Mouse (Mus musculus) limb, embryonic 15.5 days (tissue): ENCODE measurements at regions not wholly inside any gene's neighbourhood (a gene's known extent, or its start where the extent isn't known, plus 50 kb on each side); places are given as distances from the start of the nearest gene placed in this dataset.

Source experiments
- ATAC-seq: fragments of 200-750 bp; cut with Nextera tagmentation; 2 replicates; pipeline ENCODE4 v1.8.0; 2017; ENCODE audit warnings: low read depth, moderate TSS enrichment; ENCODE audit not compliant: insufficient number of reproducible peaks, low FRiP score, low TSS enrichment
- H3K27ac ChIP-seq: fragments of 300-500 bp; sonication (generic); 2 replicates; pipeline ENCODE4 v1.5.1; 2015; ENCODE audit warnings: moderate library complexity, mild to moderate bottlenecking, inconsistent platforms
- H3K27me3 ChIP-seq: fragments of 300-500 bp; sonication (generic); 2 replicates; pipeline ENCODE4 v1.6.1; 2015; ENCODE audit warnings: inconsistent platforms
- H3K36me3 ChIP-seq: fragments of 300-500 bp; sonication (generic); 2 replicates; pipeline ENCODE4 v1.6.1; 2015; ENCODE audit warnings: inconsistent platforms
- H3K4me1 ChIP-seq: fragments of 300-500 bp; sonication (generic); 2 replicates; pipeline ENCODE4 v1.6.1; 2015; ENCODE audit warnings: inconsistent platforms
- H3K4me2 ChIP-seq: fragments of 300-500 bp; sonication (generic); 2 replicates; pipeline ENCODE4 v1.6.1; 2015; ENCODE audit warnings: mild to moderate bottlenecking, inconsistent platforms
- H3K4me3 ChIP-seq: fragments of 300-500 bp; sonication (generic); 2 replicates; pipeline ENCODE4 v1.5.1; 2015; ENCODE audit warnings: mild to moderate bottlenecking, inconsistent platforms
- H3K9ac ChIP-seq: fragments of 300-500 bp; sonication (generic); 2 replicates; pipeline ENCODE4 v1.6.1; 2015; ENCODE audit warnings: inconsistent platforms
- H3K9me3 ChIP-seq: fragments of 300-500 bp; sonication (generic); 2 replicates; pipeline ENCODE4 v1.6.1; 2016; ENCODE audit warnings: inconsistent platforms
- WGBS: fragments of 180-500 bp; shearing (Covaris S2); methylation state at CpG from one replicate; pipeline ENCODE4 v1.1.7; 2015; 5-methylcytosine and 5-hydroxymethylcytosine counted together

DNA sequence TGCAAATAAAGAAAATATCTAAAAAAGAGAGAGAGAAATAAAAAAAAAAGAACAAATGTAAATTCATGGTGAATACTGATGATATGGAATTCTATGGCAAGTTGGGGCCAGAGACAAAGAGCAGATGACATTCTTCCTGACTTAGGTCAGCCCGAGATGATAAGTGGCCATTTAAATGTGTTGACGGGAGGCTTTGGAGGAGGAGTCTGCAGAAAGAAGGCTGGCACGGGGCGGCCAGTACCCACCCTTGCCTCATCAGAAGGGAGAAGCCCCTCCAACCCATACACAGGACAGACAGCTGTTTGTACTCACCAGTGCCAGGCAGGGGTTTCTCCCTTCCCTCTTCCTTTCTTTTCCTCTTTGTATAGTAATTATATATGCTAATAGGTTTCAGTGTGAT is 108.0 kb upstream of the Rcn1 start:
- no peaks in the 10 kb centered on the region for H3K4me1 ChIP-seq
- H3K36me3 ChIP-seq = no peaks in the 10 kb centered on the region
- H3K4me2 ChIP-seq = no peak overlapping the region
- no peak overlapping the region for H3K27ac ChIP-seq
- ATAC-seq = no peak
- WGBS = 36% methylated on average over 4 of the region's 4 CpGs
- no peak overlapping the region for H3K9ac ChIP-seq
- H3K9me3 ChIP-seq = no peaks in the 10 kb centered on the region
- H3K27me3 ChIP-seq = no peaks in the 10 kb centered on the region
- H3K4me3 ChIP-seq = no peak overlapping the region

DNA sequence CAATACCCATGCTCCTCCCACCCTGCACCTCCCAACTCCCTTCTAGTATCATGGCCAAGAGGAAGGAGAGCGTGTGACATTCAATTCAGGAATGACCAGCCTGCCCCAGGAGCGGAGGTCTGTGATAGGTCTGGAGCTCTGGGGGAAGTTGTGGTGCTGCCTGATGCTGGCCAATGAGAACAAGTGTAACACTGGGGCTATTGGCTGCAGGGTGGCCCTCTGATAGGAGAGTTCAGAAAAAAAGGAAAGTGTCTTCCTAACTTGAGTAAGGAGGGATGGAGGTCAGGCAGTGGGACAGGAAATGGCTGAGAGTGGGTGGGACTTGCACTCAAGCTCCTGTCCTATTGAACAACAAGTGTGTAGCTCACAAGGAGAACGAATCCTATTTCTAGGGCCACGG is 111.7 kb upstream of the Rcn1 start:
- no peaks in the 10 kb centered on the region for H3K27me3 ChIP-seq
- no peaks in the 10 kb centered on the region for H3K36me3 ChIP-seq
- 89% methylated on average over 4 of the region's 4 CpGs for WGBS
- no peak for ATAC-seq
- H3K4me2 ChIP-seq = no peak overlapping the region
- no peaks in the 10 kb centered on the region for H3K4me1 ChIP-seq
- no peaks in the 10 kb centered on the region for H3K9me3 ChIP-seq
- H3K9ac ChIP-seq = no peak overlapping the region
- H3K27ac ChIP-seq = no peak overlapping the region
- H3K4me3 ChIP-seq = no peak overlapping the region

DNA sequence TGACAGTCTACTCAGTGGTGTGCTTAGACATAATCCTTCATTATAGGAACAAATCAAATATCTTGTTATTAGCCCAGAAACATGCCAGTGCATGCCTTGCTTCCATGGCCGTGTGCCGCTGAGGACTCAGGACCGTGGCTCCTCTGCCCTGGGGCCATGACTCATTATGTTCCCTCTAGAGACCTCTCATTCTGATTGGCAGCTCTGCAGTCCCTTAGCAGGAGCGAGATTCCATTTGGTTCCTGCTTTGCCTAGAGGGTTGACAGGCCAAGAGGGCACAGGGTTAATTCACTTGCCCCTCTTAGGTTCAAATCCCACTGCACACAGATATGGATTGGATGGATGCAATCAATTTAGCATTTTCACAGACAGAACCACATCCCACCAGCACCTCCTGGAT is 112.6 kb upstream of the Rcn1 start:
- no peak for ATAC-seq
- Histone ChIP-seq H3K4me2 (no peak overlapping the region), H3K27me3 (no peaks in the 10 kb centered on the region), H3K4me1 (no peaks in the 10 kb centered on the region), H3K27ac (no peak overlapping the region), H3K9me3 (no peaks in the 10 kb centered on the region), H3K4me3 (no peak overlapping the region), H3K9ac (no peak overlapping the region), H3K36me3 (no peaks in the 10 kb centered on the region)
- WGBS = 47% methylated on average over 4 of the region's 4 CpGs

DNA sequence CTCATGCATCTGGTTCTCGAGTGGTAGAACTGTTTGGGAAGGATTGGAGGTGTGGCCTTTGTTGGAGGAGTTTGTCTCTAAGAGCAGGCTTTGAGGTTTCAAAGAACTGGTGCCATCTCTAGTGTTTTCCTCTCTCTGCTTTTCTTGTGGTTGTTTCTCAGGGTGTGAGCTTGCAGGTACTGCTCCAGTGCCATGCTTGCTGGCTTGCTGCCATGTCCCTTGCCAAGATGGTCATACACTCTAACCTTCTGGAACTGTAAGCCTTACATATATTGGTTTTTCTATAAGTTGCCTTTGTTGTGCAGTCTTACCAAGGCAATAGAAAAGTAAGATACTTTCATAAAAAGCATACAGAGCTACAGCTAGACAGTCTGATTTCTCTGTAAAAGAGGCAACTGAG is 115.1 kb upstream of the Rcn1 start:
- no peak overlapping the region for H3K9ac ChIP-seq
- H3K4me2 ChIP-seq = no peak overlapping the region
- no peaks in the 10 kb centered on the region for H3K9me3 ChIP-seq
- no peaks in the 10 kb centered on the region for H3K36me3 ChIP-seq
- no peak overlapping the region for H3K4me3 ChIP-seq
- no peak overlapping the region for H3K27ac ChIP-seq
- ATAC-seq = no peak
- H3K4me1 ChIP-seq = no peaks in the 10 kb centered on the region
- 81% methylated on average over 1 of the region's 1 CpGs for WGBS
- H3K27me3 ChIP-seq = no peaks in the 10 kb centered on the region

DNA sequence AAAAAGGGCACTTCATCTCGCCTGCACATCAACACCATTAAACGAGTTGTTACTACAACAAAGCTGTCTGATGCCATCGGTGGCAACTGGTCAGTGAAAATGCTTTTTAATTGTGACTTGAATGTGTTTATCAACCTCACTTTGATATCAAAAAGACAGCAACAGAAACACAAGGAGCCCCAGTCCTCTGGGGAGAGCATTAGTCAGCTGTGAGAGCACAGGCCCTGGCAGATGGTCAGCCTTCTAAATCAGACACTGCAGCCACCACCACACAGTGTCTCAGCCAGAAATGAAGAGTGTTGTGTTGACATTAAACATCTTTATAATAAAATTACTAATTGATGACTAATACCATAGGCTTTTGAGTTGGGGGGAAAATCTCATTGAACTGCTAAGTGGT is 115.8 kb upstream of the Rcn1 start:
- WGBS = 92% methylated on average over 3 of the region's 3 CpGs
- H3K4me1 ChIP-seq = no peaks in the 10 kb centered on the region
- ATAC-seq = no peak
- no peak overlapping the region for H3K27ac ChIP-seq
- H3K4me2 ChIP-seq = no peak overlapping the region
- no peaks in the 10 kb centered on the region for H3K36me3 ChIP-seq
- H3K9me3 ChIP-seq = no peaks in the 10 kb centered on the region
- H3K9ac ChIP-seq = no peak overlapping the region
- no peaks in the 10 kb centered on the region for H3K27me3 ChIP-seq
- no peak overlapping the region for H3K4me3 ChIP-seq

DNA sequence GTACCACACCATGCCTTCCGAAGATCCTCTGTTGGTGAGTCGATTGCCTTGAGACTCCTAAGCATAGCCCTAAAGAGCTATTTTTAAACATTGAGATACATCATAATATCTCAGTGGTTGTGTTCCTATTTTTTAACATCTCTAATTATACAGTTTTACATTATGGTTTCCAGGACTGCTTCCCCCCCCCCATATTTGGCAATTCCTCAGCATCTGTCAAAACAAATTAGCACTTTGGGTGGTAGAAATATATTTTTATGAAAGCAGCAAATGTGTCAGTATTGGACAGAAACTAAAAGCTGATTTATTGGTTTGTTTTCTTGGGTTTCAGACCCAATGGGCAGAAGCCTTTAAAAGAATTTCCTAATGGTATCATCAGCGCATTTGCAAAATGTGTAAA is 116.2 kb upstream of the Rcn1 start:
- Histone ChIP-seq H3K36me3 (no peaks in the 10 kb centered on the region), H3K4me2 (no peak overlapping the region), H3K27ac (no peak overlapping the region), H3K4me1 (no peaks in the 10 kb centered on the region), H3K4me3 (no peak overlapping the region), H3K27me3 (no peaks in the 10 kb centered on the region), H3K9ac (no peak overlapping the region), H3K9me3 (no peaks in the 10 kb centered on the region)
- 91% methylated on average over 3 of the region's 3 CpGs for WGBS
- no peak for ATAC-seq

DNA sequence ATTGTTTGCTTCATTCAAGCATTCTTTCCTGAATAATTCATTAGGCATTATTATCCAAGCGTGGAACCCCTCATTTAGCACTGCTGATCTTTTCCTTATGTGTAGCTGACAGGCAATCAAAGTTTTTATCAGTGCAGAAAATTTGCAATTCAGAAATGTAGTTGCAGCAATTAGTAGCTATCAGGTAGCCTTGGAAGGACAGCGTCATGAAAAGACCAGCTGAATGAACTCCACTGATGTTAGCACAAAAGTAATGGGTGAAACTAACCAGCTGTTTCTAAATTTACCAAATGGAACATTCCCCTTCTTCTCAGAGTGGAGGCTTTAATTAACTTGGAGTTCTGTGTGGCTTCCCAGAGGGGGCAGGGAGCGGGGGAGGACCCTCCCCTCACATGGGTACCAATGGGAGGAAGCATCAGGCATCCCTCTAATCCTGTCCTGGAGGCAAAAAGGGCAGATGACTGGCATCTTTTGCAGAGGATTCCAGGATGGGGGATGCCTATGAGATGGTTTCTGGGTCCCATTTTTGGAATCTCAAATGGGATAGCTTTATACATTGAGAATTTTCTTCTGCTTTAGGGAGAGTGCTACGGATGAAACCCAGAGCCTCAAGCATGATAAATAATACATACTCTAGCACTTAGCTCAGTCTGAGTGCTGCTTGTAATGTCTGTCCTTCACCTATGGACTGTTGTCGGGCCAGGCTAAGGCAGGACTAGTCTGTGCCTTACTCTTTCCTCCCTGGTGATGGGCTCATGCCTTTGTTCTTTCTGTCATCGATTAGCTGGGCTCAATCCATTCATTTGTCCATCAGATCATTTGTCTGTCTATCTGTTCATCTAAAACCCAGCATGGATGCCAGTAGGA is 117.4 kb upstream of the Rcn1 start:
- Histone ChIP-seq H3K4me2 (no peak overlapping the region), H3K36me3 (no peaks in the 10 kb centered on the region), H3K9ac (no peak overlapping the region), H3K4me1 (no peaks in the 10 kb centered on the region), H3K27me3 (no peaks in the 10 kb centered on the region), H3K4me3 (no peak overlapping the region), H3K9me3 (no peaks in the 10 kb centered on the region), H3K27ac (no peak overlapping the region)
- 66% methylated on average over 6 of the region's 6 CpGs for WGBS
- no peak for ATAC-seq

DNA sequence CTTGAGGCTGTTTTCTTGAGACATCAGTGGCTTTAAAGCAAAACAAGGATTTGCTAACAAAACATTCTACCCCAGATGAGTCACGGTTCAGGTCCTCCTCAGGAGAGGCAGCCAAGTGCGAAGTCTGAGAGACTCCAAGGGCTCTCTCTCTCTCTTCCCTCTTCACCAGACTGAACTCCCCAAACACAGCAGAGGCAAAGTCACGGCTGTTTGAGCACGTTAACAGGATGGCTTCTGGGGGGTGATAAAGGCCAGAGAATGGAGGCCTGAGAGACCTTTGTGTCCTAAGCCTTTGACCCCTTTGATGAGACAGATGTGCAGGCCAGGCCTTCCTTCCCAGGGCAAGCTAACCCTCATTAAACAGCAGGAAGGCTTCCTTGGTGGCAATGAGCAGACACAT is 122.7 kb upstream of the Rcn1 start:
- Histone ChIP-seq H3K36me3 (no peaks in the 10 kb centered on the region), H3K9me3 (no peaks in the 10 kb centered on the region), H3K27ac (no peak overlapping the region), H3K9ac (no peak overlapping the region), H3K4me1 (no peaks in the 10 kb centered on the region), H3K27me3 (no peaks in the 10 kb centered on the region), H3K4me2 (no peak overlapping the region), H3K4me3 (no peak overlapping the region)
- no peak for ATAC-seq
- WGBS = 19% methylated on average over 4 of the region's 4 CpGs

DNA sequence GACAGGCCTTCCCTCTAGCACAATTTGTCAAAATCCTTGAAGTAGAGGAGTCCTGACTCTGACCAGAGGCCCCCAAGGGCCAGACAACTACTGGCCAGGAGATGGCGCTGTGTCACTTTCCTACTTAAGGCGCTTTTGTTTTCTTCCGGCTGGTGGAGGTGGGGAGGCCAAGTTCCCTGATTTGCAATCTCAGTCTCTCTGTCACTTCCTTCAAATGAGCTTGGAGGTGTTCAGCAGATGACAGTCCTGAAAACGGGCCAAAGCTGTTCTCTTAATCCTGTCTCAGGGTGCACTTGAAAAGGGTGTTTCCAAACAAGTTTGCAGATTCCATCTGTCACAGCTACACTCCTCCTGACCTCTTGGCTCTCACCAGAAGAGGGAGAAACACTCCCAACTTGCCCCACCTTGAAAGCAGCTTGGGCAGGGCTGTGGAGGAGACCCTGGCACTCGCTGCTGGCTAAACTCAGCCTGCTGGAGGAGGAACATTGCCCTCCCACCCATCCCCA is 124.2 kb upstream of the Rcn1 start:
- Histone ChIP-seq H3K27me3 (no peaks in the 10 kb centered on the region), H3K4me2 (no peak overlapping the region), H3K27ac (no peak overlapping the region), H3K4me1 (no peaks in the 10 kb centered on the region), H3K9me3 (no peaks in the 10 kb centered on the region), H3K4me3 (no peak overlapping the region), H3K9ac (no peak overlapping the region), H3K36me3 (no peaks in the 10 kb centered on the region)
- 6% methylated on average over 5 of the region's 5 CpGs for WGBS
- ATAC-seq = no peak

DNA sequence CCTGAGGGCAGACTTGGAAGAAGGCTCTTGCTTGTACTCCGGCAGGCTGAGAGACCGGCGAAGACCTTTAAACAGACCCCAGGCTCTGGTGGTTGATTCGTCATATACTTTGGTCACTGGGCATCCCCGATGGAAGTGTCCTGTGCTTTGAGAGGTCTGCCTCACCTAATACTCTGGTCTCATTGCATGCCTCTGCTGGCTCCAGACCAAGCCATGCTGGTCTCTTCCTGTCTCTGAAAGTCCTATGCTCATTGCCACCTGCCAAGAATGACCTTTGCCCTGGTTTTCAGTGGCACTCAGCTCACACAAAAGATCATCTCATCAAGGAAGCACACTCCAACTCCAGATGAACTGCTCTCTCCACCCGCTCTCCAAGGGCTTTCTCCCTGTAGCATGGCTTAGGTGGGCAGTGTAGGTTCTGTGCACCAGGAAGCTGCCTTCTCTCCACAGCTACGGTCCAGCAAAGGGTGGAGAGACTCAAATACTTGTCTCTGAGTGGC is 126.0 kb upstream of the Rcn1 start:
- ATAC-seq = no peak
- Histone ChIP-seq H3K4me1 (no peaks in the 10 kb centered on the region), H3K4me3 (no peak overlapping the region), H3K36me3 (no peaks in the 10 kb centered on the region), H3K27ac (no peak overlapping the region), H3K27me3 (no peaks in the 10 kb centered on the region), H3K9ac (no peak overlapping the region), H3K9me3 (no peaks in the 10 kb centered on the region), H3K4me2 (no peak overlapping the region)
- 73% methylated on average over 7 of the region's 7 CpGs for WGBS

DNA sequence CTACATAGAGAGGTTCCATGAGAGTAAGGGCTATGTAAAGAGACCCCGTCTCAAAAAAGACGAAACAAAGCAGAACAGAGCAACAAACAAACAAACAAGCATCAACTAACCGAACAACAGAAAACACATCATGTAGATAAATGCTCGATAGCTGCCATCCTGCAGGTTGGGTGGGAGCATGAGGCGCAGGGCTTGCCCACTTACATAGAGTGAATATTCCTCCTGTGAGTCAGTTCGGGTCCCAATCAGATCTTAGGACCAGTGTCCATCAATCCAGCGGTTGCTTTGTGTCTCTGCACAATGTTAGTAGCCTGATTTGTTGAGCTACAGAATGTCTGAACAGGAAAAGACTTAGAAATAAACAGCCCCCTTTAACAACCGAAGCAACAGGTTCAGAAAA is 129.4 kb upstream of the Rcn1 start:
- ATAC-seq = no peak
- no peaks in the 10 kb centered on the region for H3K36me3 ChIP-seq
- no peaks in the 10 kb centered on the region for H3K27me3 ChIP-seq
- H3K4me2 ChIP-seq = no peak overlapping the region
- 93% methylated on average over 8 of the region's 8 CpGs for WGBS
- H3K4me1 ChIP-seq = no peaks in the 10 kb centered on the region
- H3K9ac ChIP-seq = no peak overlapping the region
- H3K4me3 ChIP-seq = no peak overlapping the region
- no peak overlapping the region for H3K27ac ChIP-seq
- no peaks in the 10 kb centered on the region for H3K9me3 ChIP-seq

DNA sequence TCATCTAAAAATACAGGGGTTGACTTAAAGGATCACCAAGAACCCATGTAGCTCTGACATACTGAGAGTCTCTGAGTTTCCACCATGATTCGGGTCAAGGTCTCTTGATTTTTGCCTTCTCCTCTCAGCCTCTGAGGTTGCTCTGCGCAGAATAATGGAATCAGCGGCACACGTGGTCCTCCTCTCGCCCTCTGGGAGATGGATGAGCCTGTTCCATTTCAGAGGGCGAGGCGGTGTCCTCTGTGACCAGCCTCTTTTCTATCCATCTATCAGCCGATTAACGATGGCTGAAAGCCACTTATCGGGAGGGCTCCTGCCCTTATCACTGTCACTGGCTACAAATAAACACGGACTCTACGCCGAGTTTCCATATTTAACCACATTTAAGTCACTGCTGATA is 124.6 kb upstream of the Pax6 start:
- no peak for ATAC-seq
- 86% methylated on average over 13 of the region's 13 CpGs for WGBS
- Histone ChIP-seq H3K9me3 (no peaks in the 10 kb centered on the region), H3K36me3 (no peaks in the 10 kb centered on the region), H3K27ac (no peak overlapping the region), H3K27me3 (no peaks in the 10 kb centered on the region), H3K4me3 (no peak overlapping the region), H3K4me1 (no peaks in the 10 kb centered on the region), H3K9ac (no peak overlapping the region), H3K4me2 (no peak overlapping the region)
